Mouse (Mus musculus) heart, postnatal 10 days (tissue): ENCODE data around the gene Plxnb1. TPM values are rescaled to one million over a fixed set of nuclear protein-coding genes. Genes with fewer than 3 reads are reported as not detected.
"Not testable (repeated sequence)": the region's sequence is repeated elsewhere in the genome, so short reads cannot be mapped to it uniquely, and the experiment has no call there.

Experiments
- DNase-seq, 2 experiments: peaks; one replicate each; pipeline ENCODE4 v3.0.0; 2021
- intact Hi-C: fragments of 180-260 bp; cut with DNase I; formaldehyde crosslinking; loops from one replicate; pipeline ENCODE4 v1.15.1; 2025
- total RNA-seq, 2 experiments: library from RNA; stranded (reverse); gene quantifications; 2 replicates each; pipeline ENCODE4 v1.2.3; 2021

Plxnb1 gene
- total RNA-seq, 2 experiments from 2014 or later: 23.8 to 28.3 TPM

- intact Hi-C loops: no loop called here
- DNase-seq: no peak
Measured at GRCm38 (mm10) chr9:109127076-109127475, 31.9 kb downstream of the Plxnb1 start.

- DNase-seq: peak in 1 of 2 experiments; percentile 59
- intact Hi-C loops: loop anchor here (2.0 kb wide), 1 partner anchor 735 kb away; no protein-coding TSS in a partner anchor
Measured at GRCm38 (mm10) chr9:109128211-109128610, 33.0 kb downstream of the Plxnb1 start.

GRCm38 (mm10) chr9:109130076-109130475 is 34.9 kb downstream of the Plxnb1 start:
- DNase-seq: no peak
- intact Hi-C loops: no loop called here

GRCm38 (mm10) chr9:109140414-109140813 is 45.2 kb downstream of the Plxnb1 start:
- intact Hi-C loops: loop anchor here (5.0 kb wide), 1 partner anchor 707 kb away; the partner anchor contains the start of gene Camp
- DNase-seq: not testable (repeated sequence)

GRCm38 (mm10) chr9:109161941-109162340 is 66.8 kb downstream of the Plxnb1 start, which contains the start of gene Fbxw21:
Fbxw21 (minus strand) TSS chr9:109162041.
- intact Hi-C loops: no loop called here
- no peak for DNase-seq

- DNase-seq: no peak
Measured at GRCm38 (mm10) chr9:109167316-109167715, 72.1 kb downstream of the Plxnb1 start.

More at GRCm38 (mm10) chr9:109167316-109167715, 72.1 kb downstream of the Plxnb1 start:
- intact Hi-C loops: no loop called here

Other genes starting within 250 kb of the Plxnb1 start
- gene Slc26a6, start 242.1 kb upstream of the Plxnb1 start, total RNA-seq: 10 to 100 TPM; 13.6 to 18.0 TPM
- not detected for gene Tmem89, start 180.8 kb upstream of the Plxnb1 start, total RNA-seq
- 1,000 to 10,000 TPM; 1,923 to 1,927 TPM for gene Uqcrc1, start 158.8 kb upstream of the Plxnb1 start, total RNA-seq
- gene Col7a1, start 141.8 kb upstream of the Plxnb1 start, total RNA-seq: 1 to 10 TPM; 1.3 TPM
- not detected for gene Ucn2, start 109.4 kb upstream of the Plxnb1 start, total RNA-seq
- gene Pfkfb4, start 103.6 kb upstream of the Plxnb1 start, total RNA-seq: 1 to 10 TPM; 2.4 TPM
- 10 to 100 TPM; 51.6 to 53.2 TPM for gene Shisa5, start 56.8 kb upstream of the Plxnb1 start, total RNA-seq
- 10 to 100 TPM in 1 of 2 experiments, 1 to 10 TPM in 1; 9.8 to 12.2 TPM for gene Trex1, start 35.7 kb upstream of the Plxnb1 start, total RNA-seq
- gene Atrip, start 21.3 kb upstream of the Plxnb1 start, total RNA-seq: 10 to 100 TPM in 1 of 2 experiments, 1 to 10 TPM in 1; 9.2 to 10.4 TPM
- 10 to 100 TPM; 10.3 to 12.4 TPM for gene Ccdc51, start 12.9 kb upstream of the Plxnb1 start, total RNA-seq
- gene Tma7, start 12.8 kb upstream of the Plxnb1 start, total RNA-seq: 100 to 1,000 TPM; 272 to 274 TPM
- gene Fbxw21, start 66.7 kb downstream of the Plxnb1 start, total RNA-seq: not detected
- not detected for gene Fbxw13, start 100.6 kb downstream of the Plxnb1 start, total RNA-seq
- not detected for gene Fbxw20, start 139.4 kb downstream of the Plxnb1 start, total RNA-seq
- not detected for gene Fbxw14, start 192.3 kb downstream of the Plxnb1 start, total RNA-seq
- gene Fbxw28, start 244.3 kb downstream of the Plxnb1 start, total RNA-seq: not detected